Mouse (Mus musculus) liver, postnatal 0 days (tissue): ENCODE measurements around the gene Hoxc4.

Source experiments
- CTCF ChIP-seq: sonication (generic); IDR thresholded peaks from 2 replicates; pipeline ENCODE4 v1.5.1; 2016; ENCODE audit warnings: antibody characterized with exemption, low read depth
- EP300 ChIP-seq: IDR thresholded peaks from 2 replicates; pipeline ENCODE4 v1.6.1; 2016; ENCODE audit warnings: antibody characterized with exemption, low read depth, mild to moderate bottlenecking

DNA sequence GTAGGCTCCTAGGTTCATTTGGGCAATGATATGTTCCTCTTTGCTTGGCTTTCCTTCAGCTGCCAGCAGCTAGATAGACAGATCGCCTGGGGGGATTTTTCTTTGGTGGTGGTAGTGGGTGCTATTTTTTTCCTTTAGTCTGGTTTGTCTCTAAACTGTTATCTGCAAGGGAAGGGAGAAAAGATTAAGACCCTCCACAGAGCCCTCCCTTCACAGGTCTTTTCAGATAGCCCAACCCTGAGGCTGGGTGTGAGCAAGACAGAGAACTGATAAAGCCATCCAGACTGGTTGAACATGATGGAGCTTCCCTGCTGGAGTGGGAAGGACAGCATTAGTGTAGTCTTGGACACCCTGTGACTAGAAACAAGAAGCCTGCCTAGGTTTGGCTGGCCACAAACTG is 64.9 kb downstream of the Hoxc4 start:
- no peak for TF ChIP-seq CTCF
- no peak for TF ChIP-seq EP300
